Mouse (Mus musculus): ENCODE measurements around the gene Pbp2. TPM values are rescaled to one million over a fixed set of nuclear protein-coding genes. Genes with fewer than 3 reads are reported as not detected.

The Pbp2 gene
- polyA plus RNA-seq, 1 experiment from 2014 or later, result not detected

DNA sequence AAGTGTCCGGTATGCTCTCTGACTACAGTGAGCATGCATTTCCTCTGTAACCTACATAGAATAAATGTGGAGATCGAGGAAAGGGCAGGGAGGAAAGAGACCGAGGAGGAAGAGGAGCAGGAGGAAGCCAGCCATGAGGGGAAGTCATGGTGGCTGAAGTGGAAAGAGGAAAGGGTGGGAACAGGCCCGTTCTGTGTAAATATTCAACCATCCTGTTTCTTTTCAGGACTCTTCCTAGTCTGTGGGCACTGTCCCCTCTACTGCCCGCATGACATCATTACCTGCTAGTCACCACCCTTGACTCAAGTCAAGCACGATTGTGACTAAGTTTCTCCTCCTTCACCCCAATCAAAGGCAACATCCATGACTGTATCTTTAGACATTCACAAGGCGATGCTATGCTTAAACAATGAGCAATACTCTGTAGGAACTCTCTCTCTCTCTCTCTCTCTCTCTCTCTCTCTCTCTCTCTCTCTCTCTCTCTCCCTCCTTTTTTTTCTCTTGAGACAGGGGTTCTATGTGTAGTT is 11.1 kb downstream of the Pbp2 start:
- WGBS, result 86% methylated on average over 7 of the region's 7 CpGs
- Histone ChIP-seq H3K9me3 (no peaks in the 10 kb centered on the region), H3K4me2 (replicated peaks) (no peak overlapping the region), H3K36me3 (no peaks in the 10 kb centered on the region), H3K27ac (no peak overlapping the region), H3K4me1 (peaks cover 11% of the 10 kb centered on the region; the same call in 1 of the 2 replicates), H3K27me3 (no peaks in the 10 kb centered on the region), H3K4me3 (no peak overlapping the region), H3K9ac (no peak overlapping the region)
- ATAC-seq (ENCODE audit: insufficient number of reproducible peaks, insufficient read depth, low FRiP score, low TSS enrichment), result no peak

DNA sequence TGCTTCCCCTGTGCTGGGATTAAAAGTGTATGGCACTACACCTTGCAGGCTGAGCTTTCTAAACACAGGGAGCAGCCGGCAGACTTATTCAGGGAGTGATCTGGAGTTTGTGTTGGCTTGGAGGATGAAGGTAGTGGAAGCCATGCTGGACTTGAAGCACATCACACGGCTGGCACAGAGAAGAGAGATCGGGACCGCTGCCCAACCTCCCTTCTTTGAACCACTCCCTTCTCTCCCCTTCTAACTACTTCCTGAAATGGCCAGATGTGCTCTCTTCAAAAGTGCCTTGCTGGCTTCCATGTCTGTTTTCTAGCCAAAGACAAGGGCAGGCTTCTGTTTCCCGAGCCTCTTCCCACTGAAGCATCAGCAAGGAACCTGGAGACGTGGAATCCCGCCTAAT is 12.6 kb downstream of the Pbp2 start:
- Histone ChIP-seq H3K27ac (no peak overlapping the region), H3K4me1 (peaks cover 8% of the 10 kb centered on the region; the same call in 1 of the 2 replicates), H3K9me3 (no peaks in the 10 kb centered on the region), H3K27me3 (no peaks in the 10 kb centered on the region), H3K4me2 (replicated peaks) (no peak overlapping the region), H3K36me3 (no peaks in the 10 kb centered on the region), H3K4me3 (no peak overlapping the region), H3K9ac (no peak overlapping the region)
- WGBS, result 83% methylated on average over 7 of the region's 7 CpGs
- no peak for ATAC-seq (ENCODE audit: insufficient number of reproducible peaks, insufficient read depth, low FRiP score, low TSS enrichment)

DNA sequence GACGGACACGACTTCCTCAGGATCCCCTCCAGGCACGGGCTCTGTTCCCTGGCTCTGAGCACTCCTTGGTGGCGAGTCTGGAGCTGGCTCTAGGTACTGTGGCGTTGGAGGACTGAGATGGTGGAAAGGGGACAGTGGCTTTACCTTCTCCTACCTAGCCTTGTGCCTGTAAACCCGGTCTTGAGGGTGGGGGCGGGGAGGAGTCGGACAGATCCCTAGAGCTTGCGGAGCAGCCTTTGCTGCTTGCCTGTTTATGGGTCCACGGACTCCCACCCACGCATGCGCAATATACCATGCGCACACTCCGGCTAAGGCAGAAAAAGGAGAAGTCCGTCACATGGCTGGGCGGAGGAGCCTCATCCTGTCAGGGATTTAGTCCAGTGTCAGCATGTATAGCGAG is 13.9 kb downstream of the Pbp2 start:
- Histone ChIP-seq H3K4me3 (no peak overlapping the region), H3K9ac (no peak overlapping the region), H3K27me3 (no peaks in the 10 kb centered on the region), H3K4me2 (replicated peaks) (no peak overlapping the region), H3K9me3 (no peaks in the 10 kb centered on the region), H3K36me3 (no peaks in the 10 kb centered on the region), H3K27ac (no peak overlapping the region), H3K4me1 (peaks cover 8% of the 10 kb centered on the region; the same call in 1 of the 2 replicates)
- WGBS, result 67% methylated on average over 17 of the region's 17 CpGs
- ATAC-seq (ENCODE audit: insufficient number of reproducible peaks, insufficient read depth, low FRiP score, low TSS enrichment), result no peak

DNA sequence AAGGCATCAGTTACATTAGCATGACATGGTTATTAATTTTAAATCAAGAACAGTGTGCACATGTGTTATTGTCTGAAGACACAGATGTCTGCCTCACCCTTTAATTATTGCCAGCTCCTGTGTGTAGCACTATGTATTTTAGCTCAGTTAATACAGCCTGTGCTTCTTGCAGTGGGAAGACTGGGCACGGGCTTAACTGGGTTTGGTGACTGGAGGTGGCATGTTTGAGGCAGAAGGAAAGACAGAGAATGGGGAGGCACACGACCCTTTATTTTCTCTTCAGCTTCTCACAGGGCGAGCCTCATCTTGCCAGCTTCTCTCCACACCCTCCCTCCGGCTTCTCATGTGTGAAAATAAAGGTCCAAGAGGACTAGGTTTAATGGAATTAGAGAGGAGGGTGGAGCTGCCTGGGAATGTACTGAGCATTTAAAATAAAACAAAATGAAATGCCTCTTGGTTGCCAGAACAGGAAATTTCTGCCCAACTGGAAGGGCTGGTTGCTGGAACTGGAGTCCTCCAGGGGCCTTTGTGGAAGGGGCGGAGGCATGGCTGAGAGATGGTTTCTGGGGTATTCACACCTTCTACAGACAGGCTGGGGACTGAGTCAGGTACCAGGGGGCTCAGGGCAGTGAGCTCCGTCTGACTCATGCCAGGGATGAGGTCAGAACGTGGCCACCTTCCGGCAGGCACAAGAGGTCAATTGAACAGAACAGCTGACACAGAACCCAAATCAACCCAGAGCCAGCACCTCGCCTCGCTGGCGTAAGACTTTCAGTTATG is 14.9 kb downstream of the Pbp2 start:
- Histone ChIP-seq H3K27me3 (no peaks in the 10 kb centered on the region), H3K27ac (peak overlapping the region; percentile 38; the same call in 1 of the 2 replicates), H3K9me3 (no peaks in the 10 kb centered on the region), H3K4me2 (replicated peaks) (no peak overlapping the region), H3K4me3 (no peak overlapping the region), H3K36me3 (no peaks in the 10 kb centered on the region), H3K9ac (no peak overlapping the region), H3K4me1 (peaks cover 8% of the 10 kb centered on the region; the same call in 1 of the 2 replicates)
- ATAC-seq (ENCODE audit: insufficient number of reproducible peaks, insufficient read depth, low FRiP score, low TSS enrichment), result peak; percentile 76; the same call in 1 of the 2 replicates
- 70% methylated on average over 11 of the region's 11 CpGs for WGBS

DNA sequence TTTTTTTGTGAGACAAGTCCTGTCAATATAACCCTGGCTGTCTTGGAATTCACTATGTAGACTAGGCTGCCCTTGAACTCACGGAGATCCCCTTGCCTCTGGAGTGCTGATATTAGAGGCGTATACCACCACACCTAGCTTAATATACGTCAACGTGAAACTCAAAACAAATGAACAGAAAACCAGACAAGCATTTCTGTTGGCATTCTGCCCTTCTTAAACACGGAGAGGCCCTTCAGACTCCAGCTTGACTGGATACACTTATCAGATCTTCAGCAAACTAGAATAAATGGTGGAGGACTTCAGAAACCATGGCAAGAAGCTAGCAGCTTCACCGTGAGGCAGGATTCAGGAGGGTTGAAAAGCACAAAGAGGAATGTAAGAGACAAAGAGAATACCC is 16.1 kb downstream of the Pbp2 start:
- no peak for ATAC-seq (ENCODE audit: insufficient number of reproducible peaks, insufficient read depth, low FRiP score, low TSS enrichment)
- H3K36me3 ChIP-seq, result no peaks in the 10 kb centered on the region
- H3K4me3 ChIP-seq, result no peak overlapping the region
- H3K27ac ChIP-seq, result no peak overlapping the region
- H3K9me3 ChIP-seq, result no peaks in the 10 kb centered on the region
- no peak overlapping the region for H3K9ac ChIP-seq
- peaks cover 8% of the 10 kb centered on the region; the same call in 1 of the 2 replicates for H3K4me1 ChIP-seq
- no peak overlapping the region for H3K4me2 ChIP-seq (replicated peaks)
- no peaks in the 10 kb centered on the region for H3K27me3 ChIP-seq
- WGBS, result 76% methylated on average over 6 of the region's 6 CpGs

DNA sequence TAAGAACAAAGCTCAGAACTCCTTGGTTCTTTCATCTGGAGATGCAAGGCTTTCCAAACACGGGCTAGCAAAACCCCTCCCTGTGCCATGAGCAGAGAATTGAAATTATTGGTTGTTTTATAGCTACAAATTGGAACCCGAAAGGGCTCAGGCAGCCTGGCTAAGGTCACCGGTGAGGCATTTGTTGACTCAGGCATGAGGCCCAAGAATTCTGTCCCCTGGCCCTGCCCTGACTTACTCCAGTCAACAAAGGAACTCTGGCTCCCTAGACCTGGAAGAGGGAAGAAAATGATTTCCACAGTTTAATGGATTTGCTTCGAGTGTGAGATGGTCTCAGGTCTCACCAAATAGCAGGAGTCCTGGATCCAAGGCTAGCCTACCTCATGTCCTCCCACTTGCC is 17.8 kb downstream of the Pbp2 start:
- Histone ChIP-seq H3K27ac (no peak overlapping the region), H3K27me3 (no peaks in the 10 kb centered on the region), H3K4me2 (replicated peaks) (no peak overlapping the region), H3K36me3 (no peaks in the 10 kb centered on the region), H3K9ac (no peak overlapping the region), H3K9me3 (no peaks in the 10 kb centered on the region), H3K4me1 (peaks cover 8% of the 10 kb centered on the region; the same call in 1 of the 2 replicates), H3K4me3 (no peak overlapping the region)
- ATAC-seq (ENCODE audit: insufficient number of reproducible peaks, insufficient read depth, low FRiP score, low TSS enrichment), result no peak
- 62% methylated on average over 4 of the region's 4 CpGs for WGBS

DNA sequence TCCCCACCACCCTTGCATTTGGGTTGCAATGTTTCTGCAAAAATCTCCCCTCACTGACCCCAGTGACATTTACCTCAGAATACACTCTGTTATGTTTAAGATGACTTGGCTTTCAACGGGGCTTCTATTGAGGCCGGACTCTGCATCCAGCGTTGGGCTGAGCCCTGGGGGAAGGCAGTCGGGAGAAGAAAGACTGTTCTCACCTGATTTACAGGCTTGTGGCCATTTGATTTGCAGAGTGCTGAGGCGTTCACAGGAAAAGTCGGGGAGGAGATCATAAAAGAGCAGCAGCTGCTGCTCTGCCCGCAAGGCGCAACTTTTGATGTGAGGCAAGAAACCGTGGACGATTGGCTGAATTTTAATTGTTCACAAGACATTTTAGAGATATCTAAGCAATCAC is 30.3 kb downstream of the Pbp2 start:
- H3K4me3 ChIP-seq, result no peak overlapping the region
- no peaks in the 10 kb centered on the region for H3K27me3 ChIP-seq
- WGBS, result 47% methylated on average over 10 of the region's 10 CpGs
- no peak for ATAC-seq (ENCODE audit: insufficient number of reproducible peaks, insufficient read depth, low FRiP score, low TSS enrichment)
- no peaks in the 10 kb centered on the region for H3K4me1 ChIP-seq
- no peaks in the 10 kb centered on the region for H3K36me3 ChIP-seq
- no peak overlapping the region for H3K27ac ChIP-seq
- no peaks in the 10 kb centered on the region for H3K9me3 ChIP-seq
- no peak overlapping the region for H3K4me2 ChIP-seq (replicated peaks)
- no peak overlapping the region for H3K9ac ChIP-seq

DNA sequence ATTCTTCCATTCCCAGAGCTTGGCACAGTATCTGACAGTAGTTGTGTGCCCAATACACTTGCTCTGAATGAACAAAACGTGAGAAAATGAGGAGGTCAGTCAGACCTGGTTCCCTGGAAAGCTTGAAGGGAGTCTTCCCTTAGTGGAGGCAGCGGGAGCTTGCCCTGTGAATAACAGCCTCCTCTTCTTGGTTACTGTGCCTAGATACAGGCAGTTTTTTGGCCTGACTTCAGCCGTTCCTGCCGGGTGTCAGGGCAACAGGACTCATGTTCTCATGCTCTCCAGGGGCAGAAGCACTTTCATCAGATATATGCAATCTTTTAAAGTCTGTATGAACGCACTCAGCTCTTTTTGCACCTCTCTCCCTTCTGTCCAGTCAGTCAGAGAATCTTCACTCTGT is 30.9 kb downstream of the Pbp2 start:
- Histone ChIP-seq H3K27me3 (no peaks in the 10 kb centered on the region), H3K9ac (no peak overlapping the region), H3K4me3 (no peak overlapping the region), H3K4me1 (no peaks in the 10 kb centered on the region), H3K27ac (no peak overlapping the region), H3K4me2 (replicated peaks) (no peak overlapping the region), H3K36me3 (no peaks in the 10 kb centered on the region), H3K9me3 (no peaks in the 10 kb centered on the region)
- ATAC-seq (ENCODE audit: insufficient number of reproducible peaks, insufficient read depth, low FRiP score, low TSS enrichment), result no peak
- 69% methylated on average over 5 of the region's 5 CpGs for WGBS

DNA sequence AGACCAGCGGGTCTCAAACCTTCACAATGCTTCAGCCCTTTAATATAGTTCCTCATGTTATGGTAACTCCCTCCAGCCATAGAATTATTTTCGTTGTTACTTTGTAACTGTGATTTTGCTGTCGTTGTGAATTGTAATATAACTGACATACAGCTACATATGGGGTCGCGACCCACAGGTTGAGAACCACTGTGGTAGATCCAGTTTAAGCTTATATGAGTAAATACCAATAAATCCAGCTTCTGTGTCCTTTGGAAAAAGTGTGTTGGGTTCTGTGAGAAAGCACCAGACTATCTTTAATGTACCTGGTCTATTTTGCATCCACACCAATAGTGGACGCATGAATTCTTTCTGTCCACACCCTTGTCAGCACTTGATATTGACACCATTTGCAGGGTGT is 31.9 kb downstream of the Pbp2 start:
- H3K9ac ChIP-seq, result no peak overlapping the region
- WGBS, result 81% methylated on average over 6 of the region's 6 CpGs
- no peak overlapping the region for H3K4me3 ChIP-seq
- no peak overlapping the region for H3K27ac ChIP-seq
- H3K27me3 ChIP-seq, result no peaks in the 10 kb centered on the region
- ATAC-seq (ENCODE audit: insufficient number of reproducible peaks, insufficient read depth, low FRiP score, low TSS enrichment), result no peak
- H3K4me1 ChIP-seq, result no peaks in the 10 kb centered on the region
- no peaks in the 10 kb centered on the region for H3K36me3 ChIP-seq
- no peaks in the 10 kb centered on the region for H3K9me3 ChIP-seq
- no peak overlapping the region for H3K4me2 ChIP-seq (replicated peaks)

DNA sequence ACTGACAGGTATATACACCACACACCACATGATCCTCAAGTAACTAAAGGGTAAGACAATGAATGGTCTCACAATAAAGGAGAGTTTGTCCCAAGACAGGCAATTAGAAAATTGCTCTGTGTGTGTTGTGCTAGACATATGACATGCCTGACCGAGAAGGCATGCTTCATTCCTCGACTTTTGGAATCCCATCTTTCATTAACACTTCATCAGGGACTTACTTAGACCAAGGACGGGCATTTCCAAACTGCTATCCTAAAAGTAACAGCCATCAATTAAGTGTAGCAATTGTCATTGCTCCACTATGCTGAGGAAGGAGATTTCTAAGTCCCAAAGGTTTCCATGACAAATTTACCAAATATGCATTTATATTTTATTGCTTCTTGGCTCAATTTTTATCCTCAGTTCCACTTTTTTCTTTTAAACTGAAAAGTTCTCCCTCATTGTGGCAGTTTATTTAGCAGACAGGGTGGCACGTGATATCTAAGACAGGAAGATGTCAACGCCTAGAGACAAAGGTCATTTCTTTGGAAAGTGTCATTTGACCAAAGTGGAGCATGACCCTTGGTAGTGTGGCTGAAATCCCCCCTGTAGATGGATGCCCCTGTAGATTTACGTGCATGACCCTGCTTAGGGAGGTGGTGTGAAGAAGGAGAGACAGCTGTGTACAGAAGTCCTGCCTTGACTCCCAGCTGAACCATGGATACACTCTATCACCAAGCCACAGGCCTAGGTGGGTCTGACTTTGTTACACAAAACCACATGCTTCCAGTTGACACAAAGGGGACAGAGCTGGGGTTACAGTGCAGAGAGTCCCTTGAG is 33.5 kb downstream of the Pbp2 start:
- H3K36me3 ChIP-seq, result no peaks in the 10 kb centered on the region
- 68% methylated on average over 6 of the region's 6 CpGs for WGBS
- ATAC-seq (ENCODE audit: insufficient number of reproducible peaks, insufficient read depth, low FRiP score, low TSS enrichment), result no peak
- no peak overlapping the region for H3K4me3 ChIP-seq
- H3K4me2 ChIP-seq (replicated peaks), result no peak overlapping the region
- H3K4me1 ChIP-seq, result no peaks in the 10 kb centered on the region
- no peak overlapping the region for H3K9ac ChIP-seq
- H3K9me3 ChIP-seq, result no peaks in the 10 kb centered on the region
- no peaks in the 10 kb centered on the region for H3K27me3 ChIP-seq
- H3K27ac ChIP-seq, result no peak overlapping the region

DNA sequence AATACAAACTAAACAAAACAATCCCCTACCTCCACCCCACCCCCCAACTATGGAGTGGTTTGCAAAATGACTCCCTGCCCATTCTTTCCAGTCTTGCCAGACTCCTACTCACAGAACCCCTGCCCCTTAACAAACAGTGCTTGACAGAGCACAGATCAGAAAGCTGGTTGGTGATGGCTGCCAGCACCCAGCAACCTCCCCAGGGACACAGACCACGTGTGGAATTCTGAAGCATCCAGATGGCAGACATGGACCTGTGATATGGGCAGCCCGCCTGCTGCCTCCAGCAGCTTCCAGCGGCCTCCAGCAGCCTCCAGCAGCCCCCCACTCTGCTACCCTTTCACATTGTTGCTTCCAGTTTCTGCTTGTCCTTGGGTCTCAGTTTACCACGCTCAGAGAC is 35.0 kb downstream of the Pbp2 start:
- no peaks in the 10 kb centered on the region for H3K9me3 ChIP-seq
- no peaks in the 10 kb centered on the region; the same call in 1 of the 2 replicates for H3K4me1 ChIP-seq
- H3K27me3 ChIP-seq, result no peaks in the 10 kb centered on the region
- 69% methylated on average over 4 of the region's 4 CpGs for WGBS
- H3K36me3 ChIP-seq, result no peaks in the 10 kb centered on the region
- H3K4me2 ChIP-seq (replicated peaks), result no peak overlapping the region
- no peak overlapping the region for H3K4me3 ChIP-seq
- no peak overlapping the region for H3K27ac ChIP-seq
- ATAC-seq (ENCODE audit: insufficient number of reproducible peaks, insufficient read depth, low FRiP score, low TSS enrichment), result no peak
- no peak overlapping the region for H3K9ac ChIP-seq

DNA sequence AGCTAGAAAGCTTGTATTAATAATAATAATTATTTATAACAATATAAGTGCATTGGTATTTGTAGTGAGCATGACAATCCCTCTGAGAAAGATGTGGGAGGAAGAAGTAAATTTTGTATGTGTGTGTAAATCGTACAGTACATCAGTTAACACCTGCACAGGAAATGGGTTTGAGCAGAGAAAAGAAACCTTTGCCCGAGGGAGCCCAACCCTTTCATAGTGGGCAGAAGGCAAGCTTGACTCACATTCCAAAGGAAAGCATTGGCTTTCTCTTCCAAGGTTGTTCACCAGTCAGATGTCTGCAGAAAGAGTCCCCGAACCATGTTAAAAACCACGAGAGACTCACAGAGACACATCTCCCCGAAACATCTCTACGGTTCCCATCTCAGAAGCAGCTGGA is 37.1 kb downstream of the Pbp2 start:
- Histone ChIP-seq H3K27me3 (no peaks in the 10 kb centered on the region), H3K4me2 (replicated peaks) (no peak overlapping the region), H3K4me1 (no peaks in the 10 kb centered on the region; the same call in 1 of the 2 replicates), H3K36me3 (no peaks in the 10 kb centered on the region), H3K27ac (no peak overlapping the region), H3K4me3 (no peak overlapping the region), H3K9me3 (no peaks in the 10 kb centered on the region), H3K9ac (no peak overlapping the region)
- ATAC-seq (ENCODE audit: insufficient number of reproducible peaks, insufficient read depth, low FRiP score, low TSS enrichment), result no peak
- WGBS, result 86% methylated on average over 6 of the region's 6 CpGs

All from embryonic facial prominence, embryonic 12.5 days (tissue).